Mouse (Mus musculus) cerebellum, adult 11 months (tissue): Measurements from ENCODE around the gene Jph3.
A peak's percentile ranks its signal among the peaks of the same experiment; 100 is the strongest.

ENCODE experiments used
- DNase-seq: peaks from one replicate; pipeline ENCODE4 v3.0.0; 2022

Jph3 gene

GRCm38 (mm10) chr8:121729323-121729722 is at the start of gene Jph3:
TSS of gene Jph3 (plus strand) at chr8:121729623.
- DNase-seq: no peak

GRCm38 (mm10) chr8:121680896-121681295 is 48.5 kb upstream of the Jph3 start:
- peak; percentile 57 for DNase-seq

DNA sequence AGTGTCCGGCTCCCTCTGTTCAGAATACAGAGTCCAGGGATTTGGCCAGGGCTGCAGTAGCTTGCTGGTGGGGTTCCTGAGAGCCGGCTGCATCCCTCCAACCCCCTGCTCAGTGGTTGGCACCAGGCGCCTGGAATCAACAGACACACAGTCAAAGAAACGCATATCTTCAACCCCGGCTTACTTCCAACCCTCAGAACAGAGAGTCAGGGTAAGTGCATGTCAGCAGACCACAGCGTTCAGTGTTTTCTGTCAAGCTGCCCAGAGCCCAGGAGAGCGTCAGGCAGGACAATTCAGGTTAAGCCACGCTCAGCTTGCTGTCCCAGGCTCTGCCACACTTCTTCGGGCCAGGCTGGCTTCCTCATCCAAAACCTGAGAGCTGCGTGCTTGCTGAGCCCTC is 48.0 kb upstream of the Jph3 start:
- peak; percentile 49 for DNase-seq

DNA sequence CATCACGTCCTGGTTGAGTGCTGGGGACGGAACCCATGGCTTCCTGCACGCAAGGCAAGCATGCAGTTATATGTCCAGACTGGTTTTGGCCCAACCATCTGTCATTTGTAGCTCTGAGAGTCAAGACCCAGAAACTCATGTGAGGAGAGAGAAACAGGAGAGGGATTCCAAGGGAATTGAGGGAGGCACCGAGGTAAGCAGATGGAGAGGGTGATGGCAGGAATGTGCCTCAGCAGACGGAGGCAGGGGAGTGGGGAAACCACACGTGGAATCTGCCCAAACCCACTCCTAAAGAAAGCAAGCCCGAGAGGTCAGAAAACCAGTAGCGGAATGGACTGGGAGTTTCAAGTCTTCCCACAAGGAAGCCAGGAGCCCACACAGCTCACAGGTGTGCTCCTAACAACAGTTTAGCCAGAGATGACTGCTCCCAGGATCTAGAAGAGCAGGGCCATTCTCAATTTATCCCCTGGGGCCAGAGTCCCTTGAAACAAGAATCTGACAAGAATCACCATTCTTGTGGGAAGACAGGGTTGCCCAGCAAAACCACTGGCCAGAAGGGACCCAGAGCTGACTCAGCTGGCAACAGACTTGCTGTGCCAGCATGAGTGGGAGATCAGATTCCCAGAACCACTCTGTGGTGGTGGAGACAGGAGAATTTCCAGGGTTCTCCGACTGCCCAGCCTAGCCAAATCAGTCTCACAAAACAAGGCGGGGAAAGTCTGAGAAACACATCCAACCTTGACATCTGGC is 46.2 kb upstream of the Jph3 start:
- no peak for DNase-seq

DNA sequence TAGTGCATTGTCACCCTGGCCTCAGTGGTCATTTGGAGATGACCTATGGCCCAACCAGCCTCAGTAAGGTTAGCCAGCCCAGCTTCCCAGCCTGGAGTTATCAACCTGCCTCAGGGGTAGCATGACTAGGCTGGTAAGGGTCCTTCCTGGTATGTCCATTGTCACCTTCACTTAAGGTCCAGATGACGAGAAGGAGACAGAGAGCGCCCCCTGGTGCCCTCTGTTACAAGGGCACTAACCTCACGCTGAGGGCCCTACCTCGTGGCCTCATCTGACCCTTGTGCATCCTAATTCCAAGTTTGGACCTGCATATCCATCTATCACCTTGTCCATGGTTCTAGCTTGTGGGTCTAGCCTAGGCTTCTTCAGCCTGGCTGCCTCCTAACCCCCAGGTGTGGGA is 44.0 kb upstream of the Jph3 start:
- DNase-seq: peak; percentile 66

- DNase-seq: no peak
These were observed 41.8 kb upstream of the Jph3 start for GRCm38 (mm10) chr8:121687455-121688161.

DNA sequence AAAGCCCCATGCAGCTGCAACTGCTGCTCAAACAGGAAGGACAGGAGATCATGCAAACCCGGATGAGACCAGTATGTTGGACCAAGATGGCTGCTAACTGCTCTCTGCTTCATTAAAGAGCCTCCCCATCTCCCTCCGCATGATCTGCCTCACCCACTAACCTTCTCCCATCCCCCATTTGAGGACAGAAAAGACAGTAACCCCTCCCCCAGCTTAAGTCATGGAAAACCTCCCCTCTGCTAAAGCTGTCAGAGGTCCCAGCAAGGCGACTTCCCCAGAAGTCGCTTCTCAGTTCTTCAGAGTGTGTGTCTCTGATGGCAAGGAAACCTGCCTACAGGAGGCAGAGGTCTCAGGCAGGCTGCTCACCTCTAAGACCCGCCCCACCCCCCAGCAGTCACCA is 40.9 kb upstream of the Jph3 start:
- DNase-seq: no peak

- peak; percentile 75 for DNase-seq
These were observed 35.0 kb upstream of the Jph3 start for GRCm38 (mm10) chr8:121694453-121694852.

DNA sequence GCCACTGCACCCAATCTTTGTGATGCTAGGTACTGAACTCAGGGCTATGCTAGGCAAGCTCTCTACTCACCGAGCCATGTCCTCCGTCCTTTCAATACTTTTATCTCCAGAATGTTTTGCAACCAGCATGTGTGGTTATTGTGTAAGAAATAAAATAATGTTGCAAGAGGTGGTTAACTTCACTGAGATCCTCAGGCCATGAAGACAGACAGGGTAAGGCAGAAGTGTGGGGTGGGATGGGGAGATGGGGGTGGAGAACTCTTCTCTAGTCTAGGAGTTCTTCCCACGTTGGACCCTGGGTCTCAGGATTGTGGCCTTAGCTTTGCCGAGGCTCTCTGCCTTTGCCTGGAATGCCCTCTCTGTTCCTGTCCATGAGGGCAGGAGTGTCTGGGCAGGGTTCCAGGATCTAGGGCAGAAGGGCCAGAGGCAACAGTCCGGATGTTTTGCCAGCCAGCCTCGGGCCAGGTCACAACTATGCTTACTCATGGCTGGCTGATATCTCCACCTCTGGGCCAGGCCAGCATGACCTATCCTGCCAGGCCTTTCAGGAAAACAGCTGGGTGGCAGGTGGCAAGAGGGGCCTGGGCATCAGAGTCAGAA is 33.7 kb upstream of the Jph3 start:
- no peak for DNase-seq

DNA sequence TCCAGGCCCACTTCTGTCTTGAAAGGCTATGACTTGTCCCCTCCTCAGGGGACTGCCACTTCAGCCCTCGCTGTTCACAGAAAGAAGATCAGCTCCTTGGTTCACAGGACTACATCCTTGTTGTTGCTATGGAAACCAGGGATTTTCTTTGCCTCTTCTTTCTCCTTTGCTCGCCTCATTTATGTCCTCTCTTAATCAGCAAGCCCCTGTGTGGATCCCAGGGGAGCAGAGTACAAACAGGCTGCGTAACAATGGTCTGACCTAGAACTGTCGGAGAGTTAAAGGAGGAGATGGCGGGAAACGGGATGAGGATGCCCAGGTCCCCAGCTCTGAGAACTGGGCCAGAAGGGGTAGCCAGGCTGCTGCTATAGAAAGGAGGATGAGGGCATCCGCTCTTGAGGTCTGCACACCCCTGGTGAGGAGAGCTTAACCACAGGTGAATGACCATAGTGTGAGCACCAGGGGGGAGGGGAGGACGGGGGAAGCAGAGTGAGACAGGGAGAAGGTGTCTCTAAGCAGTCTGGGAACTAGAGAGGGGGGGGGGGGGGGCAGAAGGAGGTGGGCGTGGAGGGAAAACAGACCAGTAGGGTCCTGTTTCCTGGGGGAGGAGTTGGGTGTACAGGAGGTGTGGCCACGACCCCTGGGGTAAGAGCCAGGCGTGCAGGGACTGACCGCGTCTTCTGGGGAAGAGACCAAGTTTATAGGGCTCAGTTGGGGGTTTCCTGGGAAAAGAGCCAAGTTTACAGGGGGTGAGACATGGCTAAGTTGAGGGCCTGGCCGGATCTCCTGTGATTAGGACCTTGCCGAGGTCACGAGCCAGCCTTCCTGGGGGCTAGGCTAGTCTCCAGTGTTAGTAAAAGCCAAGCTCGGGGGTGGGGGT is 31.4 kb upstream of the Jph3 start:
- DNase-seq: peak; percentile 72

DNA sequence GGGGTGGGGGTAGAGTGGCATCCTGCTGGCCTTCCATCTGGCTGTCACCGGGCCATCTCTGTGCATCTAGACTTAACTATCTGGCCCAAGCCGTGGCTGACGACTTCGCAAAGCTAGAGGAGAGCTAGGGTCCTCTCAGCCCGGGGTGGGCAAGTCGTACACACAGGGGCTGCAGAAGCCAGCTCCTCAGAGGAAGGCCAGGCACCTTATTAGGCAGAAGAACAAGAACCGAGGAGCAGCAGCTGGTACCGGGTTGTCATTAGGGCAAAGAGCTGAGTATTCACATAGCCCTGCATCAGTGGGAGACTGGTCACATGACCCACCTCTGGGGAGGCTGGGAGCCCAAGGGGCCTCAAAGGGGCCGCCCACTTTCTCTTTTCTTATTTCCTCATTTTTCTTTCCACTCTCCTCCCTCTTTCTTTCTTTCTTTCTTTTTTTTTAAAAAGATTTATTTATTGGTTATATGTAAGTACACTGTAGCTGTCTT is 30.8 kb upstream of the Jph3 start:
- DNase-seq: no peak

DNA sequence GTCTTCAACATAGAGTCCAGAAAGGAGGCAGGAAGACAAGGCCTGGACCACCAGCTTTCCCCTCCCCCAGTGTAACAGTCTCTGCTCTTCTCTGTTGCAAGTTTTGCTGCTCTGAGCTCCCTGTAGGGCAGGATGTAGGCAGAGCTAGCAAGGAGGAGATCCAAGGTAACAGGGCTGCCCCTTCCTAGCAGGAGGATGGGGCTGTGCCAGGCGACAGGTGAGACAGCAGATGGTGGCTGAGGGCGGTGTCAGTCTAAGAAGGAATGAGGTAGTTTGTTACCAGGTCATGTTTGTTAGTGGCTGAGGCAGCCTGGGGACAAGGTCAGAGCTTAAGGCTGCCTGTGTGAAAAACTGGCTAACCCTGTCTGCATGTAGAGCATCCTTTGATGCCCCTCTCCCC is 29.5 kb upstream of the Jph3 start:
- DNase-seq: peak; percentile 95

DNA sequence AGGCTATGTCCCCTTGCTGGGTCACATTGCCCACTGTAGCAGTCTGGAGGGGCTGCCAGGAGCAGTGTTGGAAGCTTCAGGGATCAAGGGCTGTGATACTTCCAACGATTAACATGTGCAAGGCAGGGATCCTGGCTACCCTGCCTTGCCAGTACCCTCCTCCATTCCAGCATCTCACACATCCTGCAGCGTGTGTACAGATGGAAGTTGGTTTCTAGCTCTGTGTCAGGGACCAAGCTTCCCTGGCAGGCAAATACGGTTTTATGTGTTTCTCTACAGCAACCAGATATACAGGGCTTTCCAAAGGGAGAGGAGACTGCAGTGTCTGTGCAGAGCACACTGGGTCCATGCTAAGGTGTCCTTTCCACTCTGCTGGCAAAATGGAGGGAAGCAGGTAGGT is 24.2 kb upstream of the Jph3 start:
- no peak for DNase-seq

- DNase-seq: no peak
These were observed 22.5 kb upstream of the Jph3 start for GRCm38 (mm10) chr8:121706956-121707355.

- DNase-seq: no peak
These were observed 21.0 kb upstream of the Jph3 start for GRCm38 (mm10) chr8:121708406-121708805.

DNA sequence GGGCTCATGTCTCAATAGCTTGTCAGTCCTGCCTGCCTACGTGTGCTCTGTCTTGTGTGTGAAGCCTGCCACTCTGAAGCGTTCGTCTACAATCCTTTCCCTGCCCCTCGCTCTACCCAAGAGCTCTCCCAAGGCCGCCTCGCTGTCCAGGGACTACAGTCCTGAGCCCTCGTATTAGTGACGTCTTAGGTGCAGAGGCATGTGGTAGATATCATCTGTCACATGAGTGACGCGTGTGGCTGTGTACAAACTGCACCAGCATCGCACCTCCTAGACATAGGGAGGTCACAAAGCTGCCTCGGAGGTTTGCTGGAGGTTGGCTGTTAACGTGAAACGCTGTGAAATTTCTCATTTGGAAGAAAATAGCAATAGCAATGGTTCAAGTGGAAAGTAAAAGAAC is 11.9 kb upstream of the Jph3 start:
- no peak for DNase-seq

DNA sequence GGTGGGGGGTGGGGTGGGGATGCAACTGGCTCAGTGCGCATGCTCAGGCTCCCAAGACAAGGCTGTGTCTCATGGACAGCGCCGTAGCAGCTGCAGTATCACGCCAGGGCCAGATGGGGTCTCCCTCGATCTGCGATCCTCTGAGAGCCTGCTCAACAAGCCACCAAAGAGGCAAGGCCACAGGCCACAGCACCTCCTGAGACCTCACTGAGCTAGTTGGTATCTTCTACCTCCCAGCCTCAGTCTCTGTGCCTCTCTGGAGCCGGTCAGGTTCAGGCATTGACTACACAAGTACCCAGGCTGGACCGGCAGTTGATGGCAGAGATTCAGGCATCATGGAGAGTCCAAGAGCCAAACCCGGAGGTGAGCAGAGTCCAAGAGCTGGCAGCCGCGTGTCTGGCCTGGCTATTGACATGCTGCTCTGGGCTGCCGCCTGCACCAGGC is 11.4 kb upstream of the Jph3 start:
- peak; percentile 95 for DNase-seq

DNA sequence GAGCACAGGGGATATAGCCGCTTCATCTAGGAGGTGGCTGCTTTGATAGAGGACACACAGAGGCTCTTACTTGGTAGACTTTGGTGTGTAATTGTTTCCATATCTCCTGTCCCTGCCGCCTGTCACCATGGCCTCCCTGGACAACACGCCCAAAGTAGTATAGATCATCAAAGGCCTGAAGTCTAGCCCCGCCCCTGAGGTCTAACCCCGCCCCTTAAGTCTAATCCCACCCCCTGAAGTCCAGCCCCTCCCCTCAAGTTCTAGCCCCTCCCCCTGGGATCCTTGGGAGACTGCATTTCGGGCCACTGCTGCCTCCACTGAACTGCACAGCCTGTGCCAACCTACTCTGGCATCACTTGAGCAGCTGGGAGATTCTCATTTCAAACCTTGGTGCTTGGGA is 10.5 kb upstream of the Jph3 start:
- no peak for DNase-seq

GRCm38 (mm10) chr8:121721072-121721471 is 8.4 kb upstream of the Jph3 start:
- DNase-seq: peak; percentile 61

DNA sequence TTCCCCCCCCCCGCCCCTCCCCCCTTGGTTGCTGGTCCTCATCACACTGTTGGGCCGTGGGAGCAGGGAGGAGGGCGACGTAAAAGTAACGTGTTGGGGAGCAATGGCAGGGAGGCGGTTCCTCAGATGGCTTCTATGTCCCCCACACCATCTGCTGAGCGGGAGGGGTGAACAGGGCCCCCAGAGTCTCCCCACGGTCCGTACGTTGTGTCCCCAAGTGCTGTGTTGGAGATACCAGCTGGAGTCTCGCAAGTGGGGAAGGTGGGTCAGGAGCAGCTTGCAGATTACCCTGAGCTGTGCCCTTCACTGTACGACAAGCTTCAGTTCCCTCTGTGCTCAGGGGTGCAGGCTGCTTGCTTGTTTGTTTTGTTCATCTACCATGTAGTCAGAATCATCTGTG is 5.6 kb upstream of the Jph3 start:
- no peak for DNase-seq

DNA sequence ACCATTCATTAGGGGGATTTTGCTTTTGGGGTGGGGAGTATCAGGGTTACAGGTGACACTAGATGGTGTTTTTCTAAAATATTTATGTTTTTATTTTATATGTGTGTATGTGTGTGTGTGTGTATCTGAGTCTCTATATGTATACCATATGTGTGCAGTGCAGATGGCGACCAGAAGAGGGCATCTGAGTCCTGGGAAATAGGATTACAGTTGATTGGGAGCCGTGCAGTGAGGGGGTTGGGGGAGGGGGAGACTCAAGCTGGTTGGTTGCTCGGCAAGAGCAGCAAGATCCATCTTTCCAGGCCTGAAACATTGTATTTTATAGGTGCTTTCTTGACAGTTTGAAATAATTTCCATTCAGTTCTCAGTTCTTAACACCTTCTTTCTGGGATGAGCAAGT is 2.3 kb upstream of the Jph3 start:
- no peak for DNase-seq

DNA sequence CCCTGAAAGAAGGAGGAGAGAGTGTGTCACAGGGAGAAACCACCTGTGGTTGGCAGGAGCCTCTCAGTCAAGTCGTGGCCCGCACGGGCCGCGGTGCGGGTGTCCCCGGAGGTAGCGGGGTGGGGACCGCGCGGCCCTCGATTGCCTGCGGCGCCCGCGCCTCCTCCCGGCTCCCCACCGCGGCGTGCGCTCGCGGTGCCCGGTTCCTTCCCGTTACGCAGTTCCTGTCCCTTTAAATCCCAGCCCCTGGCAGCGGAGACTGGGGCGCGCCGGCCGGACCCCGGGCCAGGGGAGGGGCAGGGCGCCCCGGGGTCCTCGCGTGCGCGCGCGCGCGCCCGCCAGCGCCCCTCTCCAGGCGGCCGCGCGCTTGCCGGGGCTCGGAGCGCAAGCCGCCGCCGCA is 331 bp downstream of the Jph3 start:
- no peak for DNase-seq

GRCm38 (mm10) chr8:121730170-121730569 is 747 bp downstream of the Jph3 start:
- no peak for DNase-seq
